Mouse (Mus musculus) bone marrow, adult 2 months (tissue): ENCODE results near the gene Rassf8.

Source experiments
- CTCF ChIP-seq: fragments of 200-500 bp; IDR thresholded peaks from 2 replicates; pipeline ENCODE4 v1.5.1; 2011; ENCODE audit warnings: low read length, control low read depth; ENCODE audit not compliant: control insufficient read depth, insufficient read depth
- POLR2A ChIP-seq: fragments of 200-500 bp; IDR thresholded peaks from 2 replicates; pipeline ENCODE4 v1.6.1; 2011; ENCODE audit warnings: low read depth, mild to moderate bottlenecking, control low read depth, low read length, borderline replicate concordance; ENCODE audit not compliant: control insufficient read depth

DNA sequence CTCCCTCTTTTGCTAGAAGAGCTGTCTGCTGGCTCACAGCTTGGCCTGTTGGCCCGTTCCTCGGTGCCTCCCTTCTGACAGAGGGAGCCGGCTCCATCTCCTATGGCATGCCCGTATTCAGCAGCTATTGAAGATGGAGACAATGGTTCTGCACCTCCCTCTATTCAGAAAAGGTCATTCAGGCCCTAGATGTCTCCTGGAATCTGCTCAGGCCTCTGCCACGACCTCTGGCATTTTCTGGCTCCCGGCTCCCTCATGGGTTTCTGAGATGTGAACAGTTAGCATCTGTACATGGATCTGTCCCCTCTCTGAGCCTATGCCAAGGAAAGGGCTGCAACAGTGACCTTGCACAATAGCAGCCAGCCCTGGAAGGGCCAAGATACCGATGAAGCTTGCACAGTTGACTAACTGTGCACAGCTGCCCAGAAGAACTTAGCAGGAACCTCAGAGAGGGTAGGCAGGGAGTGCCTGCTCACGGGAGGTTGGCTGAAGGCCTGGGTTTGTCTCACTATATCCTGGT is 45.5 kb upstream of the Rassf8 start:
- no peak for TF ChIP-seq CTCF
- no peak for TF ChIP-seq POLR2A
